Mouse (Mus musculus) right cerebral cortex, postnatal 25 days (tissue): ENCODE measurements around the gene Nudt9.
"Not testable (repeated sequence)": the region's sequence is repeated elsewhere in the genome, so short reads cannot be mapped to it uniquely, and the experiment has no call there.

ENCODE experiments used
- DNase-seq: peaks from one replicate; pipeline ENCODE4 v3.0.0; 2022

Nudt9 gene

GRCm38 (mm10) chr5:104046256-104047199 is at the start of gene Nudt9:
Nudt9 (plus strand) TSS chr5:104046306.
- DNase-seq = peak; percentile 99

- DNase-seq = no peak
Measured at GRCm38 (mm10) chr5:103998739-103999138, 47.4 kb upstream of the Nudt9 start.

- DNase-seq = peak; percentile 67
Measured at GRCm38 (mm10) chr5:103999738-104000137, 46.4 kb upstream of the Nudt9 start.

GRCm38 (mm10) chr5:104002549-104003255 is 43.4 kb upstream of the Nudt9 start:
- no peak for DNase-seq

DNA sequence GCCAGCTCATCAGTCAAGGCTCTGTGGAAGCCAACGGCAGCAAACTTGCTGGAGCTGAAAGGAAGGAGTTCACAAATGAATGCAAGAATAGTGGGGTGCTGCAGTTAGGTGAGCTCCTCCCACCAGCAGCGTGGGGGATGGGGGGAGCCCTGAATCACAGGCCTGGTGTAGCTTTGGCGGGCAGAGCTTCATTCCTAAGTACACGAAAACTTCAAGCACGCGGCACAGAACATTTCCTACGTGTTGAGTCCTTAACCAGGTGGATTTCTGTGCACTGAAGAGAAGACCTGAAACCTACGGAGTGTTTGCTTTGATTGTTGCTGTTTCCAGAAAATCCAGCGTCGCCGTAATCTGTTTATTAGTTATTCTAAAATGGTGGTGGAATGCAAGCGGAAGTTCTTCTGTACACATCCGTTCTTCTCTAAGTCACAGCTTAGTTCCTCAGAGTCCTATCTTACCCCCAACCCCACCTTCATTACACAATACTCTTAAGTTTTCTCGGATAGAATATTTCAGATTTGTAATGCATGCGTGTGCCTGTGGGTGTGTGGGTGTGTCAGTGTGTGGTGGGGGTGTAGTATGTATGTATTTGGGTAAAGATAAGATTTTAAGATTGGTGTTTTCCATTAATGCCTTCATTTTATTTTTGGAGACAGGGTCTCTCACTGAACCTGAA is 42.7 kb upstream of the Nudt9 start:
- DNase-seq = no peak

- DNase-seq = no peak
Measured at GRCm38 (mm10) chr5:104003955-104004354, 42.2 kb upstream of the Nudt9 start.

GRCm38 (mm10) chr5:104006811-104007210 is 39.3 kb upstream of the Nudt9 start:
- no peak for DNase-seq

DNA sequence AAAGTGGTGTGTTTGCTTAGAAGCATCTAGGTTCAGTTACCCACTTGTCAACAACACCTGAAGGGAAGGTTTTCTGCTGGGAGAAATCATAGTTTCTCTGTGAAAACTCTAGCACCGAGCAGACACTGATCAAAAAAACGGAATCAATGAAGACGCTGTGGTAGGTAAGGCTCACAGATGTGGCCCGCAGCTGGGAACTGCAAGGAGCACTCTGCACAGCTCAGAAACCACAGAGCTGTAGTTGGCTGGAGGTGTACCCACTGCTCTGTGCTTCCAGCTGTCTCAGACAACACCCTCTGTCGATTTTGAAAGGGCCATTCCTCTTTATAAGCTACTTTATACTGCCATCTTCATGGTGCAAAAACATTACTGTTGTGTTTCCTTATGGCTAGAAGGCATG is 38.3 kb upstream of the Nudt9 start:
- no peak for DNase-seq

DNA sequence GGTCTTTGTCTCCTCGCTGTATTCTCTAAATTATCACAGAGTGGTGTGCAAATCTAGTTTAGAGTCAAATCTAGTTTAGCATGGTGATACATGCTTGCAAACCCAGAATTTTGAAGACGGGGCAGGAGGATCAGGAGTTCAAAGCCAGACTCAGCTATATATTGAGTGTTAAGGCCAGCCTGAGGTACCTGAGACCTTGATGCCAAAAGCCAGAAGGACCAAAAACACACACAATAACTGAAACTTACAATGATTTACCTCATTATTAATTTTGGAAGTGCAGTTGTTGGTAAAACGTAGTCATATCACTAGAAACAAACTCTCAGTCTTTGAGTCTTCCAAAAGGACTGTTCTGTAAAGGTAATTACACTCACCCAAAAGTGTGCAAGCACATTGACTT is 36.7 kb upstream of the Nudt9 start:
- DNase-seq = no peak

DNA sequence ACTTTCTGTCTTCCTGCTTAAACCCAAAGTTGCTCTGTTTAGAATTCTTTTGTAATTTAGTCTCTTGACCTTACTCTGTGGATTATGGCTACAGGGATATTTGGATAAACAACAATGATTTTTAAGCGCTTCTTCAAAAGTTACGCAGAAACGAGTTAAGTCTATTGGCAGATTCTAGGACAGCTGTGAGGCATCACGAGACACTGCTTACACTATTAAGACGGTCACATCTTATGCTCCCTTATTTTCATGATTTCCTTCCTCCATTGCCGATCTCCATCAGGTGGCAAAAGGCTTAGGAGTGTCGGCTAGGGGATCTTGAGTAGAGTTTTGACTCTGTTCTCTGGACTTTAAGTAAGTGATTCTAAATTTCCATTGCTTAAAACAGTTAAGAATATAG is 35.8 kb upstream of the Nudt9 start:
- no peak for DNase-seq

DNA sequence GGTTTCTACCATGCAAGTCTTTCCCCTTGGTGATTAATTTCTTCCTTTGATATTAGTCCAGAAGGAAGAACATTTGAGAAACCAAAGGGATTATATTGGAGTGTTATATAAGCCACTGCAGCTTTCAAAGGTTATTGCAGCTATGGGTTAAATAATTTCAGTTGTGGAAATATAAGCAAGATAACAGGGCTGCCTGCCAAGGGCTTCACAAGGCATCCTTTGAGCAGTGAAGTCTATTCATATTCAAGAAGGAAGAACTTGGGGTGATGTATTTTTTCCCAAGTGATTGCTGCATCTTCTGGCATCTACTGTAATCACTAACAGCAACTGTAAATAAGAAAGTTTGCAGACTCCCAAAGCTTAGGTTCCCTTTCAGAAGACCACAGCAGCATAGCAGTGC is 34.7 kb upstream of the Nudt9 start:
- DNase-seq = no peak

DNA sequence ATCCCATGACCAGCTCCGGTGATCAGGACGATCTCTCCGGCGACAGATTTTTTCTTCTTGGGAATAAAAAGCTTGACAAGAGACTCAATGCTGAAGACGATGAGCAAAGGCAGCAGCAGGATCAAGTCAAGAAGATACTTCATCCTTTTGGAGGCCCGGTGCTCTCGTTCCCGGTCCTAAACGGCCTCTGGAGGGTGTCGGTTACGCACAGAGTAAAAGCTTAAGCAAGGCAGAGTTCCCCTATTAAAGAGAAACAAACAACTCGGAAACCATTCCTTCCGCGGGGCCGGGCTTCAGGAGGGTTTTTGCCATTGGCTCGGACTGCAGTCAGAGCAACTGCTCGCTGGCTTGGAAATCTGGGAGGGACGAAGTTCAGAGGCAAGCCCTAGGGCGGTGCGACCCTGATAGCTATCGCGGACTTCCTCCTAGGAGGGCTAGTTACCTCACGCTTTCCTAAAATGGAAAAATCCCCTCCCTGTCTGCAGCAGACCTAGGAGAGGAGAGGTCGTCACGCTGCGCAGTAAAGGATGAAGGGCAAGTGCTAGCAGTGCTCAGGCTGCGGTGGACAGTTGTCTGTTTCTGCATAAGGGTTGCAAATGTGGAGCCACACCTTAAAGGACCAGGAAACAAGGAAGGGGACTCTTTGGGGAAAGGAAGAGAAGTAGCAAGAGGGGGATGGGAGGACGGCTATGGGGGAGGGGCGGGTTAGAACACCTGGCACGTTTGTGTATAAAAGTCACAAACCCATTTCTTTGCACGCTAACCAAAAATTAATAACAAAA is 24.3 kb upstream of the Nudt9 start, which contains the start of gene Hsd17b11:
Gene Hsd17b11 (minus strand): TSS at position 323 of the 782 bp plus-strand sequence.
- DNase-seq = peak; percentile 71

DNA sequence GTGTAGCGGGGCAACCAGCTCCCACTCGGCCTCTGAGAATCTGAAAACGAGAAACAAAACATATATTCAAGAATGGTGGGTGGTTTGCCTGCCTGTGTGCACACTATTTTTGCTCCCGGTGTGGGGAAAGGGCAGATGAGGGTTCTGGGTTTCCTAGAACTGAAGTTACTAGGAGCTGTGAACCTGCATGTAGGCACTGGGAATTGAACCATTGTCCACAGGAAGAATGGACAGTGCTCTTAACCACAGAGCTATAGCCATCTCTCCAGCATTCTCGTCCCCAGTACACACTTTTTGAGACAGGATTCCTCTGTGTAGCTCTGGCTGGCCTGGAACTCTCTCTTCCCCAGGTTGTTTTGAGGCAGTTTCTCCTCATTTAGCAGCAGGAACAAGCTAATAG is 23.5 kb upstream of the Nudt9 start:
- DNase-seq = no peak

DNA sequence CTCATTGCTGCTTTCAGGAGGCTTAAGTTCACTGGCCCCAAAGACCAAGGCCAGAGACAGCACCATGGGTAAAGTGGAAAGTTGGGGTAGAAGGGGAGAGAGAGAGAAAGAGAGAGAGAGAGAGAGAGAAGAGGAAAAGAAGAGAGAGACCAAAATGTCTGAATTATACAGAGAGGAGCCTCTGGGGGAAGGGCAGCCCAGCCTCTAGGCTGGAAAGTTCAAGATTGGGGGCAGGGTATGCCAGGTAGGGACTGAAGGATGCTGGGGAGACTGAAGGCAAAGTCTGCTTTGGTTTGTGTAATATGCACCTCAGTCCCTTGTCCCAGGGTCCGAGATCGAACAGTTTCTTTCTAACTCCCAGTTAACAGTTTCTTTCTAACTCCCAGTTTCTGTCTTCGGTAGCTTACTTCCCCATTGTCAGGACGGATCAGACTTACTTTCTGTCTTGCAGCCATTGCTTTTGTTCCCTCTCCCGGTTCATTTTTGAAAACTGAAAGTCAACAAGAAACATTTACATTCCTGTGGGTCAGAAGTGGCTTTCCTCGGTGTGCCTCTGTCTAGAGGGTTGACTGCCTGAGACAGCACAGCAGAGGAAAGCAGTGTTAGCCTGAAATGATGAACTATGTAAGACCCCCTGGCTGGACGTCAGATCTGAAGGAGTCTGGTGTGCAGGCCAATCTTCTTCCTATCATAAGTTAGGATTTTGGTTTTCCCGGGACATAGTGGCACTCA is 22.7 kb upstream of the Nudt9 start:
- no peak for DNase-seq

- not testable (repeated sequence) for DNase-seq
Measured at GRCm38 (mm10) chr5:104024193-104024592, 21.9 kb upstream of the Nudt9 start.

DNA sequence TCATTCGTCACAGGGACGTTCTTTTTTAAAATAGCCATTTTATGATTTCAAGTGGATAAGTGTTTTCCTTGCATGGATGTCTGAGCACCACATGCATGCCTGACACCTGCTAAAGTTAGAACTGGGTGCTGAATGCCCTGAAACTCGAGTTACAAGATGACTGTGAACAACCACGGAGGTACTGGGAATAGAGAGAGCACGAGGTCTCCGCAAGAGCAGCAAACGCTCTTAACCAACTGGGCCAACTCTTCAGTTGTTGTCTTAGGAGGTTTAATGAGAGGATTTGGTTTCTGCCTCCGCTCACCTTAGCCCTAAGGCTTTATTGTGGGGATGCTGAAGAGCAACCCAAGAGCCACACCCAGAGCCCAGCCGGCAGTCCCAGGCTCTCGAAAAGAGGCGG is 21.3 kb upstream of the Nudt9 start:
- no peak for DNase-seq

- DNase-seq = no peak
Measured at GRCm38 (mm10) chr5:104025245-104025854, 20.8 kb upstream of the Nudt9 start.

DNA sequence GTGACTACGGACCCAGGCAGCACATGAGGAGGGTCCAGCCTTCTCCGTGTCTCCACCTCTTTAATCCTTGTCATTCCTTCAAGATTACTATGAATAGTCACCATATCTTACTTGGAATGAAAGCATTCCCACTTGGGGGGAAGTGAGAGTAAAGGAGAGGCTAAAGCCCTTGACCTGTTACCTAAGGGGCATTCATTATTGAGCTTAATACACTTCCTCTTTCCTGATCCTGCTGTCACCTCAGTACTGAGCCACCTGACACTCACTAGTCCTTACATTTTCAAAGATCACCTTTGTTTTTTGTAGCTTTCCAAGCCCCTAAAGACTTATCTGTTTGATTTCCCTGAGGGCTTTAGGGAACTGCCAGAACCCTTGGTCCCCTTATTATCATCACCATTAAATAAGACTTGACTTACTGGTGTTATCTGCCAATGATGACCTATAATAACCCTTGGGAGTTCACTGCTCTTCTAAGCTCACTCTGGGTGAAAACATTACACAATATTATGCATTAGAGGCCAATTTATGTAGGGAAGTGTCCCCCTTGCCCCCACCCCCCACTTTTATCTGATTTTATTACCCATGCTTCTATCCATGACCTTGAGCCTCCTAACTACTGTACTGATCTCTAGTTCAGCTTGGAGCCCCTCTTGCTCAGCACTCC is 13.5 kb upstream of the Nudt9 start:
- DNase-seq = no peak

DNA sequence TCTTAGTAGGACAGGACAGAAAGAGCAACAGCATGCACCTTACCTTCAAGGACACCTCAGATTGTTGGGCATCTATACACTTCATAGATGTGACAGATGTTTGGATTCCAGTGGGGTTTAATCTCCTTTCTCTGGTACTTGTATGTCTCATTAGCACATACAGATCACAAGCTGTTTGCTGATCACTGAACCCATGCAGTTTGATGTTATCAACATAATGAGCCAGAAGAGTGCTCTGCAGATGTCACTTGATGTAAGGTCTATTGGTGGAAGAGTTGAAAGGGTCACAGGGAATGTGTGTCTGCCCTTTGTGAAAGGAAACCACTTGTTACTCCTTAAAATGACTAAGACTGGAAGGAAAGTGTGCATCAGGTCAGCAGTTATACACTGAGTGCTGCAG is 11.0 kb upstream of the Nudt9 start:
- DNase-seq = no peak

GRCm38 (mm10) chr5:104035824-104036223 is 10.3 kb upstream of the Nudt9 start:
- no peak for DNase-seq

- DNase-seq = no peak
Measured at GRCm38 (mm10) chr5:104036686-104037085, 9.4 kb upstream of the Nudt9 start.
